Mouse (Mus musculus) G1E (cell line): Measurements from ENCODE around the gene Fam71e1.

ENCODE experiments used
- CTCF ChIP-seq: IDR thresholded peaks from 2 replicates; pipeline ENCODE4 v1.5.1; 2012; ENCODE audit warnings: low read depth, low read length, inconsistent platforms, mixed read lengths
- TAL1 ChIP-seq: conservative IDR thresholded peaks from 2 replicates; pipeline ENCODE4 v1.6.1; 2012; ENCODE audit warnings: low read depth, low read length, inconsistent platforms, mixed read lengths

GRCm38 (mm10) chr7:44521710-44522109 is 25.3 kb downstream of the Fam71e1 start:
- TF ChIP-seq CTCF (no peak), TAL1 (no peak)
